Mouse (Mus musculus): ENCODE measurements around the gene Zfpl1.
"Not testable (repeated sequence)": the region's sequence is repeated elsewhere in the genome, so short reads cannot be mapped to it uniquely, and the experiment has no call there.

The Zfpl1 gene

DNA sequence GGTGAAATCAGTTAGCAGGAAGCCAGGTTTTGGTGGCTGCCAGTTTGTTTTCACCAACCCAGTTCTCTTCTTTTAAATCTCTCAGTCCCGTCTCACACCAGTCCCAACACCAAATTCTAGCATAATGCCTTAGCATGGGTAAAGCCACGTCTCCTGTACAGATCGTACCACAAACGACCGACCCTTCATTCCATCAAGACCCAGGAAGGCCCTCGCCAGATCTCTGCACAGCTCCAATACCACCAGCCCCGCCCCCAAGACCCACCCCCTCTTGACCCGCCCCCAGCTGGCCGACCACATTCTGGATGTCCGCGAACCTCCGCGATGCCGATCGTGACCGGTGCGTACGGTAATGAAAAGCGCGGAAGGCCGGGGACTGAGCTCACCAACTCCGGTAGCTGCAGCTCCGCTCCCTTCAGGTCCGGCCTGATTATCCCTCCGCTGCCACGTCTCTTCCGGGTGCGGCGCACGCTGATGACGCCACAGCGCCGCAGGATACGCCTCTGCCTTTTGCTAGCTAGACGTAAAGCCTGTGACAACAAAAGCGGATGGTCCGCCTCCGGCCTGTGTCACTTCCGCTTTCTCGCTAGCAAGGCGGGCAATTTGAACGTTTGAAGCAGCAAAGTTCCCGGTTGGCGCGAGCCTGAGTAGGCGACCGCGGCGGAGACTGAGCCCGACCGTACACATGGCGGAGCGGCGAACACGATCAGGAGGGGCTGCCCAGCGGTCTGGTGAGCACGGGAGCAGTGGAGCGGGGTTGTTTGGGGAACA is at the start of gene Zfpl1, which contains the start of gene Cdca5:
TSS of gene Zfpl1 (minus strand) at position 479 of the 771 bp plus-strand sequence.
TSS of gene Cdca5 (plus strand) at position 506 of the 771 bp plus-strand sequence.
- DNase-seq (ENCODE audit: low read depth): peak; percentile 97

DNA sequence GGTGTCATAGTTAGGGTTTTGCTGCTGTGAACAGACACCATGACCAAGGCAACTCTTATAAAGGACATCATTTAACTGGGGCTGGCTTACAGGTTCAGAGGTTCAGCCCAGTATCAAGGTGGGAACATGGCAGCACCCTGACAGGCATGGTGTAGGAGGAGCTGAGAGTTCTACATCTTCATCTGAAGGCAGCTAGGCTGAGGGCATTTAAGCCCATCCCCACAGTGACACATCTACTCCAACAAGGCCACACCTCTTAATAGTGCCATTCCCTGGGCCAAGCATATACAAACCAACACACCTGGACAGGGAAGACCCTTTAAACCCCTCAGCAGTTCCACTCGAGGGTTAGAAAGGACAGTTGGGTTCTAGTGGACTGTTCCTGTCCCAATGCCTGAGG is 48.4 kb upstream of the Zfpl1 start:
- DNase-seq (ENCODE audit: low read depth): not testable (repeated sequence)

DNA sequence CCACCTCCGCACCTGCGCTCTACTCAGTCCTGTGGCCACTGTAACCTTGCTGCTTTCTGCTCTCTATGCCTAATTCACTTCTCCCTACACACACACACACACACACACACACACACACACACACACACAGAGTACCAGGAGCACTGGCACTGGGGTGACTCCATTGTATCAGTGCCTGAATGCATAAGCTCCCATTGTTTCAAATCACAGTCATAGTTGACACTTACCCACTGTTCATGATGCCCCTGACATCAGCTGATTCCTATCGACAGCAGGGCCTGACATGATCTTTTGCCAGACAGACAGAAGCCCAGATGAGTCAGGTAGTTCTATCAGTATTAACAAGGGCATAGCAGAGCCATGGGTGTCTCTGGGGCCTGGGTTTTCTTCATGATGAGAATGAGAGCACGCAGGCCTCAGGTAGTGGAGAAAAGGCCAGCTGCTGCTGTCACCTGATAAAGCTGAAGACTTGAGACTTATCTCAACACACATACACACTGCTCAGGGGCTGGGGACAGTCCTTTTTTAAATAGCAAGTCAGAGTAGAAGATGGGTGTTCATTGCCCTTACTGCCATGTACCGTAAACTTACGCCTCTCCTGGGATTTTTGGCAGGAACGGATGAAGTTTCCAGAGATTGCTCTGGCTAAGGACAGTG is 47.5 kb upstream of the Zfpl1 start:
- DNase-seq (ENCODE audit: low read depth): no peak

DNA sequence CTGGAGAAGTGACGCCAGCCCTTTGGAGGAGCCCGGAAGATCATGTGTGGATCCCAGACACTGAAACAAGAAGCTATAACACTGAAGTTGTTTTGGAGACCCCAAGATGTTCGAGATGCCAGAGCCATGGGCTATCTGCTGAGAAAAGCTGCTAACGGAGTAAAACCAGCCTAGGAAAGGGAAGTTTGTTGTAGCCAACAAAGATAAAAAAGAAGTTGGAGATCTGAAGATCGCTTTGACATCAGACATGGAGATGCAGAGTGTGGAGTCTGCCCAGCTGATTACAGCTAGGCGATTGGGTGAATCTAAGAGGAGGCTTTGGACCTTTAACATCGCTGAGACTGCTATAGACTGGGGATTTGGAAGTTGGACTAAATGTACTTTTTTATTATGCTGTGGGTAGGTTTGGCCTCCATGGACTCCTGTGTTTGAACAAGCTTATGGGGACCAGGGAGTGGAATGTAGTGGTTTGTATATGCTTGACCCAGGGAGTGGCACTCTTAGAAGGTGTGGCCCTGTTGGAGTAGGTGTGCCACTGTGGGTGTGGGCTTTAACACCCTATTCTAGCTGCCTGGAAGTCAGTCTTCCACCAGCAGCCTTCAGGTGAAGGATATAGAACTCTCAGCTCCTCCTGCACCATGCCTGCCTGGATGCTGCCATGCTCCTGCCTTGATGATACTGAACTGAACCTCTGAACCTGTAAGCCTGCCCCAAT is 45.8 kb upstream of the Zfpl1 start:
- DNase-seq (ENCODE audit: low read depth): not testable (repeated sequence)

DNA sequence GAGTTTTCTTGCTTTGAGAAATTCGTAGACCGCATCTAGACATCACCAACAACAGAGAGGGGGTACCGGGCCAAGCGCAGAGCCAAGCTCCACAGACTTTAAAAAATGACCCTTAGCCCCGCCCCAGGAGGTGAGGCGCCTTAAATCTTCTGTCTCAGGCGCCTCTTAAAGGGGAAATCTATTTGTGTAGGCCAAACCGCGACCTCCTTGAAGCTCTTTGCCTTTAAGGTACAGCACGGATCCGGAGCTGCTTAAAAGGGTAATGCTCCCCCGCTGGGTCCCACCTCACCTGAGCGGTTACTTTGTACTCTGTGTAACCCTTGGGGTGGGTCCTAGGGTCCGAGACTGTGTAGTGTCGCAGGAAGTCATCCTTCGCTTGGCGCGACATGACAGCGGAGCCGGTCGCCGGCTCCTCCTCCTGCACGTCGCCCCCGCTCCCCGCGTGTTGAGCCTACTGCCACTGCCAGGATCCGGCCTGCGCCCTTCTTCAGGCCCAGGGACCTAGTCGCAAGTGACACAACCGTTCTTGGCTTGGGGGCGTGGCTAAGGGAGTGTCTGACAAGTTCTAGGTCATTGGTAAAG is 43.1 kb upstream of the Zfpl1 start, which contains the start of gene Snx15:
TSS of gene Snx15 (minus strand) at position 545 of the 582 bp plus-strand sequence.
- DNase-seq (ENCODE audit: low read depth): peak; percentile 94

DNA sequence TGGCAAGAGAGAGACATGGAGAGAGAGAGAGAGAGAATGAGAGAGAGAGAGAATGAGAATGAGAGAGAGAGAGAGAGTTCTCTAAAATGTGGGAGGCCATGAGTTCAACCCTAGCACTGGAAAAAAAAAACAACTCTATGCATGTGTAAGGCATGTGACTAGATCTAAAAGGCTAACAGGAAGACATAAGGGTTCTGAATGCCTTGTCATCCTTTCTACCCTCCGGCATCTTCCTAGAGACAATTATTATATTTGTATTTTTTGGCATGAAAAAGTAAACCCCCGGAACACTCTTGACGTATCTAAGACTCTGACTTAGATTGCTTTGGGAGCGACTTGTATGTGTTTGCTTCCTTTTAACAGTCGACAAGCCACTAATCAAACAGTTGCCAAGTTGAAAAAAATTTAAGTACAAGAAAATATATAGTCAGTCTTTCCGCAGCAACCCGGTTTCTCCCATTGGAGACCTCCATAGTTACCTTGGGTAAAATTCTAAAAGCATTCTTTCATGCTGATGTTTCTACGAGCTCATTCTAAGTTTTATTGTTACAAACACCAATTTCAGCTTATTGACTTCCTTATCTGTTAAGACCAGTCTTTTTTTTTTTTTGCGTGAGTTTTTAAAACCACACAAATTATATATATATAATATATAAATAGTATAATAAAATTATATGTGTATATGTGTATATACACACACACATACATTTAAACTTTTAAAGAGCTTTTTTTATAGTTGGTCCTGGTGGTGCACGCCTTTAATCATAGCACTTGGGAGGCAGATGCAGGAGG is 42.2 kb upstream of the Zfpl1 start:
- DNase-seq (ENCODE audit: low read depth): no peak

DNA sequence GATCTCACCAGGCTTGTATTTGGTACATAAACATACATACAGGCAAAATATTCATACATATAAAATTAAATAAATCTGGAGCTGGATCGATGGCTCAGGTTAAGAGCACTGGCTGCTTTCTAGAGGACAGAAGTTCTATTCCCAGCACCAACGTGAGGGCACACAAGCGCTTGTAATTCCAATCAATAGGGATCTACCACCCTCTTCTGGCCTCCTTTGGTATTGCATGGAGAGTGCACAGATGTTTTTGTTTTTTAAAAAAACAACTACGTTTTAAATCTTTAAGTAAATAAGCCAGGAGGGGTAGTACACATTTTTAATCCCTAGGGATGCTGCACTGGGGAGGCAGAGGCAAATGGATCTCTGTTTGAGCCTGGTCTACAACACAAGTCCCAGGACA is 41.5 kb upstream of the Zfpl1 start:
- peak; percentile 72 for DNase-seq (ENCODE audit: low read depth)

DNA sequence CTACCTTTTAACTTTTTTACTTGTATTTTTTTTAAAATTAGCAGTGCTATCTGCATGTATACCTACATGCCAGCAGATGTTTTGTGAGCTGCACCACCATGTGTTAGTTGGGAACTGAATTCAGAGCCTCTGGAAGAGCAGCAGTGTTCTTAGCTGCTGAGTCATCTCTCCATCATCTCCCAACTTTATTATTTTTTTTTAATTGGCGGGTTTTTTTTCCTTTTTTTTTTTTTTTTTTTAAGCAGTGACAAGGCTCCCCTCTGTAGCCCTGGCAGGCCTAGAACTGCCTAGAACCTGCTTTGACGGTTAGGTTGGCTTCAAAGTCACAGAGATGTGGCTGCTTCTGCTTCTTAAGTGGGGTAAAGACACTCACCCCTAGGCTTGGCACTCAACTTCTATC is 40.1 kb upstream of the Zfpl1 start:
- DNase-seq (ENCODE audit: low read depth): no peak

DNA sequence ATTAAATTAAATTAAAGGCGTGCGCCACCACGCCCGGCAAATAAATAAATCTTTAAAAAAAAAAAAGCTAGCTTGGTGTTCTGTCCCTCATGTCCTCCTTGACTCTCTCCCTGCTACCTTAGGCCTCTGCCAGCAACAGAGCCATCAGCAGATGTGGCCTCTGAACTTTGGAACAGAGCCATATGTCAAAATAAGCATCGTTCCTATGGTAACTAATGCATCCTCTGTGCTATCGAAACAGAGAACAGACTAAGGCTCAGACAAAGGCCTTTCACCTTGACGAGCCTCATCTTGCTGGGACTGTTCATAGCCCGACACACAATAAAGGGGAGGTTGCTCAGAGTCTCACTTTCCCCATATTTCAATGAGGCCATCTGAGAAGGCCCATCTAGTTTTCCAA is 38.6 kb upstream of the Zfpl1 start:
- no peak for DNase-seq (ENCODE audit: low read depth)

DNA sequence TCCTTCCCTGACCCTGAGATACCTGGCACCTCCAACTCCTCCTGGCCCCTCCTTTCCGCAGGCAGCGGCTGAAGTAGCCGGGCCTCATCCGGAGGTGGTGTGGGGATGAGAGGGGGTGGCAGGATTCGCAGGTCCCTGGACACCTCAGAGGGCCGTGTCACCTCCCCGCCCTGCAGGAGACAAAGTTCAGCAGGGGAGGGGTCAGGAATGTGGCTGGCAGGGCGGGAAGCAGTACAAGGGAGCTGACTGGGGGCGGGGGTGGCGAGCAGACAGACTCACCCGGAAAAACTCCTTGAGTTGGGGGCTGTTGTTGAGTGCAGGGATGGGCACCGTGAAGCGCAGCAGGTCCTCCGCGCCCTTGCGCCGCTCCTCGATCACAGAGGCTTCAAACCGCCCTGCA is 37.0 kb upstream of the Zfpl1 start:
- no peak for DNase-seq (ENCODE audit: low read depth)

DNA sequence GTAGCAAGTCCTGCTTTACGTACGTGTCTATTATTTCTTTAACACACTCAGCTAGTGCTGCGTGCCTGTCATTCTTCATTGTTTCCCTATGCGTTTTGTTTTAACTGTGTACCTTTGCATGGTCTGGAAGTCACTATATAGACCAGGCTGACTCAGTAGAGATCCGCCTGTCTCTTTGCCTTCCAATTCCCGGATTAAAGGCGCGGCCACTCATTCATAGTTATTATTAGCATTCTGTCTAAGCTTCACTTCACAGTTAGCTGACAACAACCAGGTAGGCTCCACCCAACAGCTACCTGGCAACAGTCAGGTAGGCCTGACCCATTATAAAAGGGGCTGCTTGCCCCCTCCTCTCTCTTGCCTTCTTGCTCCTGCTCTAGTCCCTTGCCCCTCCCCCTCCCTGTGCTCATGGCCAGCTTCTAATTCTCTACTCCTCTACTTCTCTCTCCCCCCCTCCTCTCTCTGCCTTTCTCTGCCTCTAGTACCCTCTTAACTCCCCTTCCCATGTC is 34.0 kb upstream of the Zfpl1 start:
- no peak for DNase-seq (ENCODE audit: low read depth)

DNA sequence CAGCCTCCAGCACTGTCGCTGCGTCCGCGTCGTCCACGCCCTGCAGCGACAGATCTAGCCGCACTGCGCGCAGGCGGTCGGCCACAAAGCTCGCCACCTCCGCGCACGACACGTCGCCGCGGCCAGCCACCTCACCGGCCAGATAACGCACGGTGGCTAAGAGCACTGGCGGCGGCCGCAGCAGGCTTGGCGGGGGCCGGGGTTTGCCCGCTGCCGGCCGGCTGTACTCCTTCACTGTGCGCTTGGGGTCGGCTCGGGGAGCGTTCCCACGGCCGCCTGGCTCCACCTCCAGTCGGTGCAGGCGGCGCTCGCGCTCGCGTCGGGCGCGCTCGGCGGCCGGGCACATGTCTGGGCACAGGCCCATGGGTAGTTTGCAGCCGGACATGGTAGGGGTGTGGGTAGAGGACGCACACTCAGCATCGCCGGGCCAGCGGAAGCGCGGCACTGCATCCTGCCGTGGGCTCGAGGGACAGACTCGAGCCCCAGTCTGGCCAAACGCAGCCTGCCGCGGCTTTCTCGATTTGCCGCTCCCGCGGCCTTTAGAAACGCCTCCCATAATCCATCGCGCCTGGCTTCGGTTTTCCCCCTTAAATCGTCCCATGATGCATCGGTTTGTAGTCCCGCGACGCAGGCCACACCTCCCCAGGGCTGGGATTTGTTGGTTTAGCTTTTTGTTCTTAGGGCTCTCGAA is 33.4 kb upstream of the Zfpl1 start, which contains the start of gene Sac3d1:
TSS of gene Sac3d1 (minus strand) at position 665 of the 691 bp plus-strand sequence.
- peak; percentile 91 for DNase-seq (ENCODE audit: low read depth)

DNA sequence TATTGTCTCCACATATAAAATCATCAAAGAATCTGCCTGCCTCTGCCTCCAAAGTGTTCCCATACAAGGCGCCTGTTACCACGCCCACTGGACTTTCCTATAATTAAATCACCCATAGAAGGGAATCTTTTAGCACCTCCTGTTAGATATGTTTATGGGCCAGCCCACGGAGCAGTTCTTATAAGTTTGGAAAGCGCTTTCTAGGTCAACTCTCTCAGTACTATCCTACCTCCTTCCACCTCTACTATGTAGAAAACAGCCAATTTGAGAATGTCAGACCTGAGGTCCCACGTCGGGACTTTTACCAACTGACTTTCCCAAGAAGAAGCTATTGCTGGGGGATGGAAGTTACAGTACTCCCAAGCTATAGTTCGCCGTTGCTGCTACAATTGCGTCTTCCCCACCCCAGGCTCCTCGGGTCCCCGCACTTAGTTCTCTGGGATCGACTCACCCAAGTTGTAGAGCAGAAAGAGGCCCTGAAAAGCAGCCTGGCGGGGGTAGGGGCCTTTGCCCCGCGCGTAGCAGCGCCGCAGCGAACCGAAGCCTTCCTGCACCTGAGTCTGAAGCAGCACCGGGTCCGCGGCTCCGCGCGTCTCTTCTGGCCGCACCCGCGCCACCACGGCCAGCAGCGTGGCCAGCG is 32.7 kb upstream of the Zfpl1 start:
- DNase-seq (ENCODE audit: low read depth): no peak

DNA sequence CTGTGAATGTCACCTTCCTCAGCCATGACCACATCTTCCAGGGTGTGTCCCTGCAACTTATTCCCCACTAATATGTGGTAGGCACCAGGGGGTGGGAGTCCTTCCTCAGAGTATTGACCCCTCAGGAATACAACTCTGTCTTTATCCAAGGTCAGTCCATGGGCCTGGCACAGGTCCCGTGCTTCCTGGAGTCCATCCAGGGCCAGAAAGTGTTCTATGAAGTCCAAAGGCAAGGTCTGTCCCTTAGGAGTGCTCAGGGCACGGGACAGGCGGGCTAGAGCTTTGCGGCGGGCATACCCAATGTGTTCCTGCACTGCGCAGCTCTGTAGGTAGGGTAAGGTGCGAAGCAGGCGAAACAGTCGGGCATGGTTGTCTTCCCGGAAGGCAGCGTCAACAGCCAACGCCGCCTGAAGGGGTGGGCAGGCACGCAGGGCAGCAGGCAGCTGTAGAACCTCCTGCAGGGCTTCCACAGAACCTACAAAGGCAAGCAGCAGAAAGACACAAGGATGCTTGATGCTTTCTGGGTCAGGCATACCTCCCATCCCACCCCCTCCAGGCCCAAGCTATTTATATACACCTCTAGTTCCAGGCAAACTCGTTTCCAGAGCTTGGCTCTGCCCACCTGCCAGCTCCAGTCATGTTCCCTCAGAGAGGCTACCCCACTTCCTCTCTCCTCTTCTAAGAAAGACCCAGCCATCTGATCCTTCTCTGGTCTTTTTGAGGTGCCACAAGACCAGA is 31.5 kb upstream of the Zfpl1 start:
- no peak for DNase-seq (ENCODE audit: low read depth)

DNA sequence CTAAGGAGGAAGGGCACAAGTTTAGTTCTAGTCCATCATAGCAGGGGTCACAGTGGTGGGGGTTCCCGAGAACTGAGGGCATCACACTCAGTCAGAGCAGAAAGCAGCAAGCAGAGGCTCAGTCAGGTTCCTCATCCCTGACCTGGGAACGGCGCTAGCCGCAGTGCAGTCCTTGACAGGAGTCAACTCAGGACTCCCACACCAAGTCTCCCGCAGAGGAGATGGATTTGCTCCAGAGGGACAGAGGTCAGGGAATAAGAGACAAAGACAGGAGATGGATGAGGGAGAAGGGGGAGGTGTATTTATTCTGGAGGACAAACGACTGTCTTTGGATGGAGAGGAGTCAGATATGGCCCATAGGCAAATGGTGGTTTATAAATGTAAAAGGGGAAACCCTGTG is 28.4 kb upstream of the Zfpl1 start:
- no peak for DNase-seq (ENCODE audit: low read depth)

DNA sequence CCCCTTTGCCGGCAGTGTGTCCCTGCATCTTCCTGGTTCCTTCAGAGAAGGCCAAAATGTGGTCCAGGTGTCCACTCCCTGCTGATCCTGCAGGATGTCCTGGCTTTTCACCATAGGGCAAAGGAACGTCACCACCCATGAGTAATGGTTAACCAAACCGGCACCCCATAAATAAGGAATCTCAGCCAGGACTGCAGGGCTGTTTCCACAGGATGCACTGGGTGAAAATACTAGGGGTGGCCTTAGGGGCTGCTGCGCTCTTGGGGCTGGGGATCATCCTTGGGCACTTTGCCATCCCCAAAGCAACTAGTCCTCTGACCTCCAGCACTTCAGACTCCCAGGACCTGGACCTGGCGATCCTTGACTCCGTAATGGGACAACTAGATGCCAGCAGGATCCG is 20.8 kb upstream of the Zfpl1 start, which contains the start of gene Naaladl1:
TSS of gene Naaladl1 (plus strand) at position 197 of the 400 bp plus-strand sequence.
- DNase-seq (ENCODE audit: low read depth): no peak

DNA sequence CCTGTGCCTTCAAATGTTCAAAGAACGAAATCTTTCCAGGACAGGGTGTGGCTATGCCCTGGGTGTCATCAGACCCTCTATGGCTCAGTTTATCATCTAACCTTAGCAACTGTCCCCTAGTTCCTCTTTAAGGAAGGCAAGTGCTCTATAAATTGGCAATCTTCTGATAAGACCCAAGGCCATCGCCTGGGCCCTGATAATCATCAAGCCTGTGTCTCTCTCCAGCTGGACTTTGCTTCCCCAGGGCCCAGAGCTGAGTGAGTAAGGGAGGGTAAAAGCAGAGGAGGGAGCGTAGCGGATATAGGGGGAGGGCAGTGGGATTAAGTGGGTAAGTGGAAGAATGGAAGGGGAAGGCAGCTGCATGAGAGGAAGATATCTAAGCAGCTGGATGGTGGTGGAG is 19.7 kb upstream of the Zfpl1 start:
- no peak for DNase-seq (ENCODE audit: low read depth)

DNA sequence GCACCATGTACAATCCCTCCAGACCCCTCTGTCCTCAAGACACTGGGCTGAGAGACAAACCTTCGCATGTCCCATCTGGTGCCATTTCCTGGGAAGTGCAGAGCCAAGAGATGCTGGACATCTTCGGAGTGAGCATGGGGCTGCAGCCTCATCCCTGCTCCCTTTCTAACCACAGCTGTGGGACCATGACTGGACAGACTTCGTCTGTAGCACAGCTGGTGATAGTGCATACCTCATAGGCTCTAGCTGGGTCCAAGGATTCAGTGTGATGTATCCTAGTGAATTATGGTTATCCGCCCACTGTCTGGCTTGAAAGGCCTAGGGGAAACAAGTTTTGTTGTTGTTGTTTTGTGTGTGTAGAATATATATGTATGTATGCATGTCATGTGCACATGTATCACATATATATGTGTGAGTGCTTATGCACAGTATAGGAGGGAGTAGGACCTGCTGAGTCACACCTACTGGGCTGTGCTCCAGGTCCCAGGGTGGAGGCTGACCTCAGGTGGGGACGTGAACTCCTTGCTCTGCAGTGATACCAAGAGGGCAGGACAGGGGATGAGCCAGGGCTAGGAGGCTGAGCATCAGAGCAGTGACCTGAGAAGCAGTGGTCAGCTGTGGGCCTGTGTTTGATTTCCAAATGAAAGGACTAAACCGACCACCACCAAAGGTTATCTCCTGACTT is 17.6 kb upstream of the Zfpl1 start:
- no peak for DNase-seq (ENCODE audit: low read depth)

DNA sequence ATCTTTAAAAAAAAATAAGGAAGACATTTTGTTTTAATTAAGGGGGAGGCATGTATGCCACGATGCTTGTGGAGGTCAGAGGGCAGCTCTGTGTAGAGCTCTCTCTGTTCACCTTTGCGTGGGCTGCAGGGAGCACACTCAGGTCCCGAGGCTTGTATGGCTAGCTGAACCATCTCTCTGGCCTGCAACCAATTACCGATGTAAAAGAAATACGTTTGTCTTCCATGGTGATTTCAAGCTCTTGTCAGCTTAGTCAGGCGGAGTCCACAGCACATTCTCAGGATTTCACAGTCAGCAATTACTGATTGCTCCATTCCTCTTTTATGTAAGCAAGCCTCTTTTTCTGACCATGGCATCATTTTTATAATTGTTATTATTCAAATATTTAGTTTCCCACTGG is 16.4 kb upstream of the Zfpl1 start:
- DNase-seq (ENCODE audit: low read depth): no peak

Data from c-Kit-positive CD71-negative TER-119-negative erythroid progenitor cells, embryonic 14.5 days (primary cell).